Mouse (Mus musculus): ENCODE results near the gene Hnrnpm.
A peak's percentile ranks its signal among the peaks of the same experiment; 100 is the strongest.
"Not testable (repeated sequence)": the region's sequence is repeated elsewhere in the genome, so short reads cannot be mapped to it uniquely, and the experiment has no call there.

The Hnrnpm gene

DNA sequence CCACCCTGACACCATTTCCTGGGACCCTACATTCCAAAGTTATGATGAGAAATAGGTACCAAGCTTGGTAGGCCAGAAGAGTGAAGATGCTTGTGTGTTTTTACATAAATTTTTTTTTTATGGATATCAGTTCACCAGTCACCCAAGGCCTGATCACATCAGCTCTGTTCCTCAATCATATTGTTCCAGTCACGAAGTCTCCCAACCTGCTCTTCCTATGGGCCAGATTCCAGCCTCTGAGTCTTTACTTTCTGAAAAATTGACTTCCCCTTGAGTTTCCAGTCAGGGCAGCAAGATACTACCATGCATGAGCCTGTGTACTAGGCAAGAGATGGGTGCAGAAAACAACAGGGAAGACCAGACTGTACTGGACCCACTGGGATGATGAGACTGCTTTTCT lies at the start of gene Hnrnpm:
TSS of gene Hnrnpm (minus strand) at position 101 of the 400 bp plus-strand sequence.
- DNase-seq, result no peak

DNA sequence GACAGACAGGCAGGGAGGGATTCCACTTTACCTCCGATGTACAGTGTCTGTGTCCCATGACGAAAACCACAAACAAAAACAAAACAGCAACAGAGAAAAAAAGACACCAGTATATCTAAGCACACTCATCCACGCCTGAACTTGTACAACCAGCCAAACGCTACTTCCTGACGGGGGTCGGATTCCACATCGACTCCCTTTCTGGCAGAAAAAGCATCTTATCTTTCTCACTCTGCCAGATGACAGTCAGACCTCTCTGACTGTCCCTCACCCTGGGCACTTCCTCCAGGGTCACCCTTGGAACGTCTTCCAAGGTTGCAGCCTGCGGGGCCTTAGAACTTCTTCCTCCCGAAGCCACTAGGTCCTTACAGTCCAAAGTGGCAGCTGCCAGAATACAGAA lies 46.9 kb upstream of the Hnrnpm start:
- not testable (repeated sequence) for DNase-seq

GRCm38 (mm10) chr17:33732556-33733083 lies 46.0 kb upstream of the Hnrnpm start:
- DNase-seq, result not testable (repeated sequence)

DNA sequence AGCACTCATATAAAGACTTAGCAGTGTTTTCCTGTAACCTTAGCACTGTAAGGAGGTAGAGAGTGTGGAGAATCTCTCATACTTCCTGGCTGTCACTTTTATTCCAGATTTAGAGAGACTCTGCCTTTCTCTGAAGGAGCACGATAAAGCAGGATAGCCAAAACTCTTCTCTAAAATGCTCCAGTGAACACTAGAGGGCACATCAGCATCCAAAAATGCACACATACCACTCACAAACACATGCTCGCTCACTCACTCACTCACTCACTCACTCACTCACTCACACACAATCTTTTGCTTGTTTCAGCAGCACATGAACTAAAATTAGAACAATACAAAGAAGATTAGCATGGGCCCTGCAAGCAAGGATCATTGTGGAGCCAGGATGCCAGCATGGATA lies 42.6 kb upstream of the Hnrnpm start:
- DNase-seq, result no peak

DNA sequence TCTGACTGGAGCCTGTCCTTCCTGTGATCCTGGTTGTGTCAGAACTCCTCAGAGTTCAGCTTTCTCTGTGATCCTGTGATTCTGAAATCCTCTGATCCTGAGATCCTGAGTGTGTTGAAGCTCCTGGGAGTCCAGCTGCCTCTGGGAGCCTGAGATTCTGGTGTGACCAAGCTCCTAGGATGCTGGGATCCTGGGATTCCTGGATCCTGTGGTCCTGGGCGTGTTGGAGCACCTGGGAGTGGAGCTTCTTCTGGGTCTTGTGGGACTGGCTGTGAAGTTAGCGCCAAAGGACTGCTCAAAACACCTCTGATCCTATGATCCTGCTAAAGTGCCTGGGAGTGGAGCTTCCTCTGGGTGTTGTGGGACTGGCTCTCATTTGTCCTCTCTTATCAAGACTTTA lies 41.7 kb upstream of the Hnrnpm start:
- no peak for DNase-seq

DNA sequence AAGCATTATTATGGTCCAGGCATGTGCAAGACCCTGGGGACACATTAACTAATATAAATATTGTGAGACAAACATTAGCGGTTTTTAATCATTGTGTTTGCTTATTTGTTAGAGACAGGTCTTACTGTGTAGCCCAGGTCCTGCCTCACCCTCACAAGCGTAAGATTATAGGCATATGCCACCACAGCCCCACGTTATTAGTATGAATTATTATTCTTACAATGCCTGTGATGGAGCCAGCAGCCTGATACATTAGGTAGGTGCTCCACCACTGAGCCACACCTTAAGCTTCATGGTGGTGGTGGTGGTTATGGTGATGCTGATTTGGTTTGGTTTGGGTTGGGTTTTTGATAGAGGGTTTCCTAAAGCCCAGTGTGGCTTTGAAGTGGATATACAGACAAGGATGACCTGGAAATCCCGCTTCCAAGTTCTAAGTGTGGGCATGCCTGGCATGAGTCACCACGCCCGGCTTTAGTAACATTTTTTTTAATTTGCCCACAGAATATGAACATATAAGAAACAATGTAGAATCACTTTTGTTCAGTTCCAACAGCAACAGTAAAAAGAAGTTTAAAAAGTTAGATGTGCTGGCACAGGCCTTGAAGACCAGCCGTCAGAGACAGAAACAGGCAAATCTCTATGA lies 33.2 kb upstream of the Hnrnpm start:
- no peak for DNase-seq

- no peak for DNase-seq
Measured at GRCm38 (mm10) chr17:33718944-33719725, 32.5 kb upstream of the Hnrnpm start.

DNA sequence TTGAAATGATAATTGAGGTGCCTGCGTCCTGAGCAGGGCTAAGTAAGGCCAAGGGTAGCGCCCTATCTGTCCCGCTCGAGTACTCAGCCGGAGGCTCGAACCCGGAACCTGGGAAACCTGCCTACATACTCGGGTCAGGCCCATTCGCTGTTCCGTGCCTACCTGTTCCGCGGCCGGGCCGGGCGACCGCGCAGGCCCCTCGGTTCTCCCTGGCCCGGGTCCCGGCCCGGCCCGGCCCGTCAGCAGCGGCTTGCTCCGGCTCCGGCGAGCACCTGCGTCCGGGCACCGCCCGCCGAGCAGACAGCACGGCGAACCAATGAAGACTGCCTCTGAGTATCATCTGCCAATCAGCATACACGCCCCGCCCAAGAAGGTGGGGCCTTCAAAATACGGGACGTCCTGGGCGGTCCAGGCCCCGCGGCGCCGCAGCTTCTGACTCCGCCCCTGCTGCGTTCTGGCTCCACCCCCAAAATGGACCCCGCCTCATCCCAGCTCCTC lies 31.8 kb upstream of the Hnrnpm start, which contains the start of gene March2:
TSS of gene March2 (minus strand) at position 287 of the 498 bp plus-strand sequence.
- peak; percentile 97 for DNase-seq

- no peak for DNase-seq
Measured at GRCm38 (mm10) chr17:33717982-33718381, 31.3 kb upstream of the Hnrnpm start.

DNA sequence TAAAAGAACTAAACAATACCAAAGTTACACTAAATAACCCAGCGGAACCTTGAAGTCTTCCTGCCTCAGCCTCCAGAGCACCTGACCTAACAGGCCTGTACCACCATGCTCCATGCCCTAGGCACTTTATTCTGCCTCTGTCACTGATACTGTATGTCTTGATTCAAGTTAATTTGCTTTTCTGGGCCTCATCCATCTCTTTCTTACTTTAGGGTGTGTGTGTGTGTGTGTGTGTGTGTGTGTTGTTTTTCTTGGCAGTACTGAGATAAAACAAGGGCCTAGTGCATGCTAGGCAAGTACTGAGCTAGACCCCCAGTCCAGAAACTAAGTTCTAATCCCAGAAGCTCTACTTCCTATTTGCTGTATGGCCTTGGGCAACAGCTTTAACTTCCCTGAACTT lies 30.6 kb upstream of the Hnrnpm start:
- no peak for DNase-seq

DNA sequence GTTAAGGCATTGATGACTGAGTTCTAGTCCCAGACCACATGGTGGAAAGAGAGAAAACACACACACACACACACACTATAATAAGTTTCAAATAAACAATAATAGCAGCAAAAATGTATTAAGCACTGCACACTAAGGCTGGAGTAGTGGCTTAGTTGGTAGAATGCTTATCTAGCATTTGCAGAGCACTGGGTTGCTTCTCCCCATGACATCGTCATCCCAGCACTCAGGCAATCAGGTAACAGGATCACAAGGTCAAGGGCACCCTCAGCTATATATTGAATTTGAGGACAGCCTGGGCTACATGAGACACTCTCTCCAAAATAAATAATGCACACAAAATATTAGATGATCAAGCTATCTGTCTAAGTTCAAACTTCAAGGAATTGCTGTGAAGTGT lies 28.1 kb upstream of the Hnrnpm start:
- DNase-seq, result no peak

DNA sequence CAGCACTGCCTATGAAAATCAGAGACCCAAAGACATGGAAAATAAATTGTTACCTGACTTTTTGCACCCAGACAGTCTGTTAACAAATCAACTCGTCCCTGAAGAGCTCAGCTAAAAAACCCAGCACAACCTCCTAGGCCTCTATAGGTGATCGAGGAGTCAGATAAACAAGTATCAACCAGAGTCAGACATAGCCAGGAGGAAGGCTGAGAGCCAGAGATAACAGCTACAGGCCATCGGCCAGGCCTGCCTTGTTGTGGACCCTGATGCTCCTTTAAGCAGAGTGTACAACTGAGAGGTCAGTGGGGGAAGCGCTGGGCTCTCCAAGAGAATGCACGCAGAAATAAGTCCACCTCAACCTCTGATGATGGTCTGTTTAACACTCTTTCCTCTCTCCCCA lies 26.6 kb upstream of the Hnrnpm start:
- no peak for DNase-seq

DNA sequence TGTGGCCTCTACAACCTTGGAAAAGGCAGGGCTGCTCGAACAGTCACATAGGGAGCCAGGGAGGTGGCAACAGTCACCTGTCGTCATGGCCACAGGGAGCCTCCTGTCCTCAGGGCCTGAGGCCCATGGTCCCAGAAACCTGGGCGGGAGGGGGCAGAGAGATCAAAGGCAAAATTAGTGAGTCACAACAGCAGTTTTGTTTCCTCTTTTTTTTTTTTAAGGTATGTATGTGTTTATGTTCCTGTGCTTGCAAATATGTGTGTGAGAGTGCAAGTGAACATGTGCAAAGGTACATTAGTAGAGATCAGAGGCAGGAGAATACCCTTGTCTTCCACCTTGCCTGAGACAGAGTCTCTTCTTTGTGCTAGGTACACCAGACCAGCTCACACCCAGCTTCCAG lies 23.2 kb upstream of the Hnrnpm start:
- DNase-seq, result no peak

GRCm38 (mm10) chr17:33703091-33703490 lies 16.4 kb upstream of the Hnrnpm start:
- no peak for DNase-seq

DNA sequence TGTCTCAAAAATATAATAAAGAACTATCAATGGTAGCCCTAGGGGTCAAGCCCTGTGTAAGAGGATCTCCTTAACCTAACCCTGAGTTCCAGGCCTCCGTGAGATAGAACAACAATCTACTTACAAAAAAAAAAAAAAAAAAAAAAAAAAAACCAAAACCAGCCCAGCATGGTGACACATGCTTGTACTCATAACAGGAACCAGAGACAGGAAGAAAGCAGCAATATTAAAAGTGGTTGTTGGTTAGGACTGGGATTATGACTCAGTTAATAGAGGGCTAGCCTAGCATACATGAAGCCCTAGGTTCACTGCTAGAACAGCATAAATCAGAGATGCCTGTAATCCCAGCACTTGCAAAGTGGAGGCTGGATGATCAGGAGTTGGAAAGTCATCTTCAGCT lies 15.5 kb upstream of the Hnrnpm start:
- no peak for DNase-seq

GRCm38 (mm10) chr17:33695471-33695870 lies 8.8 kb upstream of the Hnrnpm start:
- no peak for DNase-seq

GRCm38 (mm10) chr17:33685249-33685653 lies 1.4 kb downstream of the Hnrnpm start:
- DNase-seq, result peak; percentile 99

GRCm38 (mm10) chr17:33684671-33685231 lies 1.9 kb downstream of the Hnrnpm start:
- DNase-seq, result peak; percentile 70 to 79

- DNase-seq, result no peak
Measured at GRCm38 (mm10) chr17:33681767-33682166, 4.9 kb downstream of the Hnrnpm start.

DNA sequence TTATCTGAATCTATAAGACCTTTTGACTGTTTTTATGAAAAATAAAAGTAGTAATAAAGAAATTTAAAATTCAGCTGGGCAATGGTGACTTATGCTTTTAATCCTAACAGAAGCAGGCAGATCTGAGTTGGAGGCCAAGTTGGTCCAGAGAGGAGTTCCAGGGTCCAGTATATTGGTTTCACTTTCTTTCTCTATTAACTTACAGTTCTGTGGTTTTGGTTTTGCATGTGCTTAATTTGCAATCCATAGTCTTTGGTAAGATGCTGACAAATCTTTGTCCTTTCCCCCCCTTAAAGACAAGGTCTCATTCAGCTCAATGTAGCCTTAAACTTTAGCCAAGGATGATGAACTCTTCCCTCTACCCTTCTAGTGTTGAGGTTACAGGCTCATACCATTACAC lies 7.9 kb downstream of the Hnrnpm start:
- DNase-seq, result no peak

DNA sequence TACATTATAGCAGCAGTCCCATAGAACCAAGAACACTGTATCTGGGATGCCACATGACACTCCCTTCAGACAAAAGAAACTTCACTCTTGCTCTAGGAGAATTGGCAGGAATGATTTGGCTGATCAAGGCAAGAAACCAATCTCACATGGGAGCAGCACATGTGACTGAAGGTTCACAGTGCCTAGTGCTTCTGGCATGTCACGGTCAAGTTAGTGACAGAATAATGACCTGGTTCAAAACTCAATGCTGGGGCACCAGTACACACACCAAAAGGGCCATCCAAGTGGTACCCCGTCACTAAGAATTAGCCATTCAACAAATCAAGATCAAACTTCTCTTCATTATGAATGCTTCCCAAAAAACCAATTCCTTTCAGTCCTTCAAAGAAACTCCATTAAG lies 10.6 kb downstream of the Hnrnpm start:
- no peak for DNase-seq

GRCm38 (mm10) chr17:33675452-33675851 lies 11.2 kb downstream of the Hnrnpm start:
- DNase-seq, result no peak

DNA sequence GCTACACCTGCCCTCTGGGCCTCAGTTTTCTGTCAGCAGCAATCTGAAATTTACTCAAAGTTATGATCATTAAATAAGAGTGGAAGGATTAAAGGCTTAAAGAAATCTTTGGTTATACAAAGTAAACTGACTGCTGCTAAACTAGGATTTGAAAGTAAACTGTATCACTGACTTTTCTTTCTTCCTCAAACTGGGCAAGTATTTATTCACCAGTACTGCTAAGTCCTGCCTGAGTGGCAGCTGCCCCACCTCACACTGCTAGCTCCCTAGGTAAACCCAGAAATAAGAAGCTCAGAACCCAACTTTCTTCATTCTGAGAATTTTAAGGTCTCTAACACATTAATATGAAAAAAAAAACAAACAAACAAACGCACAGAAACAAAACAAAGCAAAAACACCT lies 12.8 kb downstream of the Hnrnpm start:
- DNase-seq, result no peak

GRCm38 (mm10) chr17:33669681-33670080 lies 17.0 kb downstream of the Hnrnpm start:
- DNase-seq, result no peak

Data from thymus, postnatal 36 days (tissue).